Mouse (Mus musculus): Measurements from ENCODE around the gene Pald1. TPM values are rescaled to one million over a fixed set of nuclear protein-coding genes. Genes with fewer than 3 reads are reported as not detected.

The Pald1 gene
- polyA plus RNA-seq (2017; shearing (Covaris generic)) = 0.23 TPM

GRCm38 (mm10) chr10:61383021-61383714, at the start of gene Pald1:
Pald1 (minus strand) TSS chr10:61383530.

GRCm38 (mm10) chr10:61417672-61418071, 34.3 kb upstream of the Pald1 start, which contains the start of gene Nodal:
Nodal (plus strand) TSS chr10:61417972.

DNA sequence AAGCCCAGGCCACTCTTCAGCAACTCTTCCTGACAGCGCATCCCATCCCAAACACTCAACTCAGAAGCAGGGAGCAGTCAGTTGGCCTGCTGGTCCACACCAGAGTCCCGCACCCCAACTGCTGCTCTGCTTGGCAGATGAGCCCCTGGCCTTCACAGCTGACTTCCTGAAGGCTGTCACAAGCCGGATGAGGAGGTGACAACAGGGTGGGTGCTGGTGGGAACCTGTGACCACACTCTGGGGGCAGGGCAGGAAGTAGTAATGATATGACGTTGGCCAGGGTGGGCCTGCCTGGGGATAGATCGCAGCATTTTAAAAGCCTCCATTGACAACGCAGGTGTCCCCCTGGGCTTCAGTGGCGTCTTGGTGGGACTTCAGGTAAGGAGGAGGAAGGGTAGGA, 85.9 kb downstream of the Pald1 start, which contains the start of gene Prf1:
Prf1 (plus strand) TSS at position 357 of the 400 bp plus-strand sequence.

DNA sequence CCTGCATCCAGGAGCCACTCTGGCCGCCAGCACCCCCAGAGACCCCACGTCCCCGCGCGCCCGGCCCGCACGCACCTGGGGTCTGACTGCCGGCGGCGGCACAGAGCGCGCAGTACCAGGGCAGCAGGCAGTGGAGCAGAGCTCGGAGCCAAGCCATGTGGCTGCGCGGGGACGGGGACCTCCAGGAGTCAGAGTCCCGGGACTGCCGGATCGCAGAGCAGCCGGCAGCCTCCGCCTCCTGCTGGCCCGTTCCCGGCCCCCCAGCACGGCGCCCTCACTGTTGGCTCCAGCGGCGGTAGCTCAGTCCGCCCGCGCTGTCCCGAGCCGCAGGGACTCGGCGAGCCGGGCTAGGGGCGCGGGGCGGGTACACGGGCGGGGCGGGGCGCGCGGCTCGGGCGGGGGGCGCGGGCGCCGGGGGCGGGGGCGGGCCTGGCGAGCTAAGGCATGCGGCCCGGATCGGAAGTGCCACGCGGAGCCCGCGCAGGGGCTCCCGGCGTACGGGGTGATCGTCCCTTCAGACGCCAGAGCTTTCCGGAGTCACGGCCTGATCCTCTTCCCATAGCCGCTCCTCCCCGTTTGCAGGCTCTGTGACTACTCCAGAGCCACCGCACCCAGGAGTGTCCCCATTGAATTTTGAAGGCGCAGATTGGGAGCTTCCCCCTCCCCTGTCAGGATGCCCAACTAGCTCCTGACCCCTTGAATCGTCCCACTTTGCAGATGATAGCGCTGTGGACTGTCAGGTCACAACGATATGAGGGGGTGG, 110.1 kb downstream of the Pald1 start, which contains the start of gene Adamts14:
Adamts14 (minus strand) TSS at position 358 of the 763 bp plus-strand sequence.

Other genes with a start within 250 kb of the Pald1 start
- 99.4 TPM for gene Sgpl1, start 235.8 kb downstream of the Pald1 start, polyA plus RNA-seq (2017; shearing (Covaris generic))
- gene Tbata, start 211.6 kb downstream of the Pald1 start, polyA plus RNA-seq (2017; shearing (Covaris generic)) = not detected
- not detected for gene Adamts14, start 110.1 kb downstream of the Pald1 start, polyA plus RNA-seq (2017; shearing (Covaris generic))
- 6.1 TPM for gene Prf1, start 85.7 kb downstream of the Pald1 start, polyA plus RNA-seq (2017; shearing (Covaris generic))
- gene Nodal, start 34.4 kb upstream of the Pald1 start, polyA plus RNA-seq (2017; shearing (Covaris generic)) = not detected
- gene Eif4ebp2, start 69.1 kb upstream of the Pald1 start, polyA plus RNA-seq (2017; shearing (Covaris generic)) = 8.6 TPM
- gene Lrrc20, start 92.3 kb upstream of the Pald1 start, polyA plus RNA-seq (2017; shearing (Covaris generic)) = 11.0 TPM
- not detected for gene Npffr1, start 212.0 kb upstream of the Pald1 start, polyA plus RNA-seq (2017; shearing (Covaris generic))

Data from activated CD4-positive, CD25-positive, alpha-beta regulatory T cell, adult 9 weeks (primary cell).